10 mouse cellular contexts compared by ENCODE assay signal in the genomic region with DNA sequence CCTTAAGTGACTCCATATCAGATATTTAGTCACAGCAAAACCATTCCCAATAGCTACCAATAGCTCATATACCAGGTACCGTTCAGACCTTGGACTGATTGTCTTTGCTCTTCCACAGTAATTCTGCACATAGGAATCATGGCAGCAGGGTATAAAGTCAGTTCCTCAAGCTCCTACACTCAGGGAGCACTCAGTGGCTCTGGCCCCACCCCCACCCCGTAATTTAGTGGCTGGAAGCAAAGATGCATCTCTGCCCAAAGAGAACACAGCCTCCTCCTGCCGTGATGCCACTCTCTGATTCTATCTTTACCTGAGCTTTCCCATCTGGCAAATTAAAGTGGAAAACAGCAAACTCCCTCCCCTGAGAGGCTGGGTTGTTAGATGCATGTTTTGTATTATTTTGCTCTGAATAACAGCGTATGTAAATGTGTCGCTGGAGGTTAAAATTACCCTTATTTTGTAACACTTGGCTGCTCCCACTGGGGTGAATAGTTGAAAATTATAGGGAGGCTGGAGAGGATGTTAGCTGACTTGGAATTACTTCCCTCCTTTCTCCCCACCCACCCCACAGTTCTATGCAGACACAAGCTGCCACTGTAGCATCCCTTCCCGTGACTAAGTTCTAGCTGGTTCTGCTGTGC. TPM values are rescaled to one million over a fixed set of nuclear protein-coding genes. Genes with fewer than 3 reads are reported as not detected.
DNase-seq lines count a peak whose midpoint lies in the region; ATAC-seq and TF ChIP-seq lines count a peak whose summit lies in the region.
"Had no signal": no experiment of that assay in that cellular context is flagged by ENCODE, and none has a peak within 500 bp of the region (broad histone marks: within the 10 kb centered on the region; RNA-seq: fewer than 3 reads in every experiment).

No protein-coding gene starts in this region.

- no peaks in the 10 kb centered on the region for H3K9me3 ChIP-seq in neural tube, embryonic 12.5 days
- no peaks in the 10 kb centered on the region for H3K9me3 ChIP-seq in forebrain, postnatal 0 days (ENCODE audit: low read length)
- H3K9me3 ChIP-seq in liver, embryonic 13.5 days (replicated peaks): no peaks in the 10 kb centered on the region

- DNase-seq in neural tube, embryonic 10.5 days (ENCODE audit: extremely low spot score, low spot score): no peak
- peak; percentile 26 for DNase-seq in forebrain, postnatal 0 days
- no peak for DNase-seq in liver, embryonic 13.5 days
- no peak for DNase-seq in cerebellum, adult 18-20 months
- DNase-seq in layer of hippocampus, adult 2 months (ENCODE audit: low spot score in 2 of 2): no peak
- no peak for DNase-seq in right cerebral cortex, adult 2 months (ENCODE audit: low spot score in 2 of 2)
- DNase-seq: layer of hippocampus, adult 9-11 months; thymus, postnatal 36 days had no signal

- H3K4me2 ChIP-seq in neural tube, embryonic 12.5 days (replicated peaks): peak overlapping the region; percentile 16; the same call in 1 of the 2 replicates
- no peak overlapping the region for H3K4me2 ChIP-seq in forebrain, postnatal 0 days (ENCODE audit: low read depth)
- no peak overlapping the region for H3K4me2 ChIP-seq in liver, embryonic 13.5 days

- ATAC-seq in neural tube, embryonic 12.5 days (ENCODE audit: low FRiP score, low read depth): peak; percentile 57; the same call in 1 of the 2 replicates
- ATAC-seq in forebrain, postnatal 0 days: peak; percentile 79
- ATAC-seq in liver, embryonic 13.5 days (ENCODE audit: low read depth): no peak

- no peak overlapping the region for H3K4me3 ChIP-seq in neural tube, embryonic 12.5 days
- no peak overlapping the region for H3K4me3 ChIP-seq in forebrain, postnatal 0 days (ENCODE audit: low read depth, low read length)
- no peak overlapping the region for H3K4me3 ChIP-seq in liver, embryonic 13.5 days (replicated peaks)
- H3K4me3 ChIP-seq in layer of hippocampus, adult 2 months: no peak overlapping the region

- no peaks in the 10 kb centered on the region for H3K36me3 ChIP-seq in neural tube, embryonic 12.5 days
- no peaks in the 10 kb centered on the region for H3K36me3 ChIP-seq in forebrain, postnatal 0 days (ENCODE audit: insufficient read depth)
- no peaks in the 10 kb centered on the region for H3K36me3 ChIP-seq in liver, embryonic 13.5 days

- H3K4me1 ChIP-seq in neural tube, embryonic 12.5 days: peaks cover 33% of the 10 kb centered on the region
- peaks cover 21% of the 10 kb centered on the region; the same call in 1 of the 2 replicates for H3K4me1 ChIP-seq in forebrain, postnatal 0 days (ENCODE audit: insufficient read depth)
- 0 out of 2 replicates have a peak, but pooled peaks cover 5% of the 10 kb centered on the region for H3K4me1 ChIP-seq in liver, embryonic 13.5 days (replicated peaks)

- H3K9ac ChIP-seq in neural tube, embryonic 12.5 days: no peak overlapping the region
- H3K9ac ChIP-seq in forebrain, postnatal 0 days: no peak overlapping the region
- no peak overlapping the region for H3K9ac ChIP-seq in liver, embryonic 13.5 days

- no peaks in the 10 kb centered on the region for H3K27me3 ChIP-seq in neural tube, embryonic 12.5 days (replicated peaks)
- no peaks in the 10 kb centered on the region for H3K27me3 ChIP-seq in forebrain, postnatal 0 days (ENCODE audit: insufficient read depth, low read length)
- peaks cover 7% of the 10 kb centered on the region; the same call in 1 of the 2 replicates for H3K27me3 ChIP-seq in liver, embryonic 13.5 days

- no peak for TF ChIP-seq CTCF in forebrain, postnatal 0 days (IDR thresholded peaks at IDR 0.05; ENCODE audit: low read depth)
- no peak for TF ChIP-seq CTCF in layer of hippocampus, adult 2 months (conservative IDR thresholded peaks at IDR 0.05)

- peak overlapping the region; percentile 32; the same call in 1 of the 2 replicates for H3K27ac ChIP-seq in neural tube, embryonic 12.5 days
- no peak overlapping the region for H3K27ac ChIP-seq in forebrain, postnatal 0 days (ENCODE audit: low read depth, low read length)
- 0 out of 2 replicates have a peak overlapping the region, but pooled peaks have one; percentile 13 for H3K27ac ChIP-seq in liver, embryonic 13.5 days
- no peak overlapping the region for H3K27ac ChIP-seq in layer of hippocampus, adult 2 months

- 49% methylated on average over 6 of the region's 6 CpGs for WGBS in neural tube, embryonic 12.5 days
- 33% methylated on average over 6 of the region's 6 CpGs for WGBS in forebrain, postnatal 0 days
- 47% methylated on average over 6 of the region's 6 CpGs for WGBS in liver, embryonic 13.5 days (ENCODE audit: insufficient replicate concordance)

RNA-seq across cellular contexts. Expression of a gene that starts 37.6 kb away (rescaled TPM):
- polyA plus RNA-seq in neural tube, embryonic 12.5 days (2016; fragmentation: Nextera tagmentation; extraction: Ambion mirVana): 42.3 and 50.7 TPM in 2 replicates
- total RNA-seq in forebrain, postnatal 0 days (2014; rRNA removed): 13.9 and 17.6 TPM in 2 replicates
- polyA plus RNA-seq in forebrain, postnatal 0 days (2015; fragmentation: Nextera tagmentation; extraction: Ambion mirVana): 12.0 and 19.1 TPM in 2 replicates
- polyA plus RNA-seq in liver, embryonic 13.5 days (2015; fragmentation: Nextera tagmentation; extraction: Ambion mirVana): 8.1 and 9.8 TPM in 2 replicates
- total RNA-seq in layer of hippocampus, adult 2 months (2021): 10 to 100 TPM; 47.6 to 49.1 TPM
- total RNA-seq: megakaryocyte, adult 5-6 weeks had no signal

Comparison
In these comparisons a context has a peak if more than half of its experiments do, and no peak if none do; other contexts are left out.
1. H3K27ac ChIP-seq: peak in neural tube, embryonic 12.5 days (single experiment) and liver, embryonic 13.5 days (single experiment); none in forebrain, postnatal 0 days (single experiment) and layer of hippocampus, adult 2 months (single experiment).